Mouse (Mus musculus) CH12.LX (cell line): Measurements from ENCODE around the gene Stx1a.
A peak's percentile ranks its signal among the peaks of the same experiment; 100 is the strongest.

ENCODE experiments used
- CTCF ChIP-seq, 2 experiments: IDR thresholded peaks in 1 of 2; conservative IDR thresholded peaks in 1 of 2; 2 replicates each; pipeline ENCODE4 v1.5.1; 2011 to 2012; ENCODE audit warnings: low read depth in 2 of 2, low read length in 2 of 2, improper control_type of control experiment in 1 of 2, inconsistent platforms in 1 of 2, mild to moderate bottlenecking in 1 of 2, moderate library complexity in 1 of 2
- POLR2A ChIP-seq: IDR thresholded peaks from 2 replicates; pipeline ENCODE4 v1.6.1; 2011; ENCODE audit warnings: low read depth, mild to moderate bottlenecking, improper control_type of control experiment, low read length
- ZKSCAN1 ChIP-seq: IDR thresholded peaks from 2 replicates; pipeline ENCODE4 v1.6.1; 2012; ENCODE audit warnings: low read depth, inconsistent platforms, low read length, improper control_type of control experiment, borderline replicate concordance
- ZNF384 ChIP-seq: IDR thresholded peaks from 2 replicates; pipeline ENCODE4 v1.6.1; 2012; ENCODE audit warnings: low read depth, low read length, improper control_type of control experiment, inconsistent platforms

GRCm38 (mm10) chr5:135015497-135015896 lies 7.8 kb upstream of the Stx1a start:
- TF ChIP-seq CTCF (conservative IDR thresholded peaks at IDR 0.05 in 1 of 2, IDR thresholded peaks at IDR 0.05 in 1 of 2; ENCODE audit: low read depth in 2 of 2, low read length in 2 of 2) (peak; percentile 85 to 98), POLR2A (no peak), ZKSCAN1 (no peak), ZNF384 (no peak)
